Mouse (Mus musculus) testis, postnatal 14 days (tissue): ENCODE results near the gene Bmi1.

Source experiments
- DNase-seq: peaks from one replicate; pipeline ENCODE4 v3.0.0; 2021; ENCODE audit warnings: low spot score

Gene Bmi1

DNA sequence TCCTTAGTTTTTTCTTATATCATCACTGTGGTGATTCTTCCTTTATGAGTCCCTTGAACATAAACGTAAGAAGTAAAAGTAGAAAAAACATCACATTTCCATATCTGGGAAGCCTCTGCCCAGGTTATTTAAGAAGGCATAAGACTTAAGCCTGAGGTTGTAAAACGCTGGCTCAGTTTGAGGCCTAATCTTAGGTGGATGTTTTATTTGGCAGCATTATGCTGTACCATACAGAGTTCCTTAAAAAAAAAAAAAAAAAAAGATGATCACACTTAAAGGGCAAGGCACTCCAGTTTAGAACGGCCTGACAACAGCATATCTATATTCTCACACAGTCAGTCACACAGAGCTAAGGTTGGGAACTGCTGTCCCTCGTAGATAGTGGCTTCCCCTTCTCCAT, 49.1 kb downstream of the Bmi1 start:
- DNase-seq: no peak

DNA sequence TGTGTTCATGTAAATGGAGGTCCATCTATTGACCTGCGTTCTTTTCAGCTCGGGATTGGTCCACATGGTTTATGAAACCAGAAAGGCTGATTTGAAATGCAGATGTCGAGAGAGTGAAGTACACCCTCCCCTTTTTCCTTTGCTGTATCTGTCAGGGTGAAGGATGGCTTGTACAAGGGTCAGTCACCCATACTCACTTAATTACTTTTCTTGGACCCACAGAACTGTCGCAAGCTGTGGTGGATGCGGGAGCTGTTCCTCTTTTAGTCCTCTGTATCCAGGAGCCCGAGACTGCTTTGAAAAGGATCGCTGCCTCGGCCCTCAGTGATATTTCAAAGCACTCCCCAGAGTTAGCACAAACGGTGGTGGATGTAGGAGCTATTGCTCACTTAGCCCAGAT, 54.9 kb downstream of the Bmi1 start:
- DNase-seq: no peak

DNA sequence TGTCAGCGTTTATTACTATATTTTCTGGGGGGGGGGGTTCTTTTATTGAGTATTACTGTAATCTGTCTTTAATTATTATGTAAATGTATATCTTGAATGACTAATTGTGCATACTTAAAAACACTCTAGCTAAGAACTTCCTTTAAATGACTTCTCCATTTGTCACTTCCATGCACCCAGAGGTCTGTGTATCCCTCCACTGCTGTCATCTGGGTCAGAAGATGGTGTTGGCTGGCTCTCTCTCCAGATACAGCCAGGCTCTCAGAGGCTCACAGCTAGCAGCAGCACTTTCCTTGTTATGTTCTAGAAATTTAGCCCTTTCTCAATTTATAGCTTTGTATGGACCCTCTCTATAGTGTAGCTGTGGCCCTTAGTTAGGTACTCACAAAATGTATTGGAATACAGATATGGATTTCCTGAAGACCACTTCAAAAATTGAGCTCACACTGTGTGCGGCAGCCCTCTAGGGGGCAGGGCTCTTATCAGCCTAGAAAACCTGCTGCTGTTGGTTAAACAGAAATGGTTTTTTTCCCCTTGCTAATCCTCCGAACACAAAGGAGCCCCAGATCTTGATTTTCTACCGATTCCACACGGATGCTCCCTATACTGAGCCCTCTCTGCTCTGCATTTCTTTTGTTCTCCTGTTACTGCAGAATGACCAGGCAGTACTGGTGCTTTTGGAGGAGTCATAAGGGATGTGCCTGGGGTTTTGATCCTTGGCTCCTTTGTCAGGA, 57.7 kb downstream of the Bmi1 start:
- no peak for DNase-seq
